Mouse (Mus musculus): Measurements from ENCODE around the gene Numbl. TPM values are rescaled to one million over a fixed set of nuclear protein-coding genes. Genes with fewer than 3 reads are reported as not detected.

The Numbl gene
- polyA plus RNA-seq, 1 experiment = 11.7 TPM

DNA sequence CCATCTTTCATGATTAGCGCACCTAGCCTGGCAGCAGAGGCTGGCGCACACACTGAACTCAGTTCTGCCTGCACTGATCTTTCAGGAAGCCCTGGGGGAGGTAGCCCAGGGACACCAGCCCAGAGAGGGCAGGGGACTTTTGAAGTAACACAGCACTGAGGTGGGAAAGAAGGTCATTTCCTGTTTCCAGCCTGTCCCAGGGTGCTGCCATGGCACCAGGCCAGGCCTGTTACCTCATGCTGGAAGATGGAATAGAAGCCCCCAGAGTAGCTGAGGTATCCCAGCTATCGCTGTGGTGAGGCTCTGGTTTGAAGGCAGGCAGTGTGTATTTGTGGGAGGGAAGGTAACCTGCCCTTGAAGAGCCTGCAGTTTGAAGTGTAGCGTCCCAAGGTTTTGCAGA is 16.7 kb downstream of the Numbl start:
- no peak overlapping the region for H3K4me3 ChIP-seq (ENCODE audit: insufficient read depth, poor library complexity, severe bottlenecking)
- H3K27me3 ChIP-seq (ENCODE audit: control insufficient read depth, insufficient read depth, insufficient read length) = no peaks in the 10 kb centered on the region
- H3K79me2 ChIP-seq (ENCODE audit: control insufficient read depth, insufficient read depth) = no peaks in the 10 kb centered on the region
- no peaks in the 10 kb centered on the region for H3K79me3 ChIP-seq (ENCODE audit: low read depth)
- H3ac ChIP-seq (ENCODE audit: control insufficient read depth, insufficient read length, low read depth) = no peak overlapping the region
- no peaks in the 10 kb centered on the region for H3K36me3 ChIP-seq (ENCODE audit: control insufficient read depth, insufficient read depth)
- TF ChIP-seq MYOG (IDR thresholded peaks at IDR 0.05; ENCODE audit: control insufficient read depth, extremely low read depth, insufficient read length) (no peak), FOSL1 (IDR thresholded peaks at IDR 0.05; ENCODE audit: insufficient read depth, low read length, poor library complexity, severe bottlenecking) (no peak)

DNA sequence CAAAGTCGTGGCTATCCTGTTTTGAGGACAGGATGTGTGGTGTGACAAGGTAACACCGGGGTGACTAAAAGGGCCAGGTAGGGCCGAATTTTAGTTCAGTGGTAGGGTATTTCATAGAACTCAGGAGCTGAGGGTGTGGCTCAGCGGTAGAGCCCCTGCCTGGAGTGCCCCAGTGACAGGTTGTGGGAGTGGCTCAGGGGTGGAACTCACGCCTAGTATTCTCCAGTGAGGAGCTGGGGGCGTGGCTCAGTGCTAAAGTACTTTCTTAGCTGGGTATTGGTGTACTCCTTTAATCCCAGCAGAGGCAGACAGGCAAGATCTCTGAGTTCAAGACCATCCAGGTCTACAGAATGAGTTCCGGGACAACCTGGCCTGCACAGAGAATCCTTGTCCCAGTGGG is 17.8 kb downstream of the Numbl start:
- Histone ChIP-seq H3K36me3 (ENCODE audit: control insufficient read depth, insufficient read depth) (no peaks in the 10 kb centered on the region), H3K4me3 (ENCODE audit: insufficient read depth, poor library complexity, severe bottlenecking) (no peak overlapping the region), H3K27me3 (ENCODE audit: control insufficient read depth, insufficient read depth, insufficient read length) (no peaks in the 10 kb centered on the region), H3K79me2 (ENCODE audit: control insufficient read depth, insufficient read depth) (no peaks in the 10 kb centered on the region), H3ac (ENCODE audit: control insufficient read depth, insufficient read length, low read depth) (no peak overlapping the region), H3K79me3 (ENCODE audit: low read depth) (no peaks in the 10 kb centered on the region)
- no peak for TF ChIP-seq FOSL1 (IDR thresholded peaks at IDR 0.05; ENCODE audit: insufficient read depth, low read length, poor library complexity, severe bottlenecking)
- no peak for TF ChIP-seq MAX (IDR thresholded peaks at IDR 0.05)
- TF ChIP-seq MYOG (IDR thresholded peaks at IDR 0.05; ENCODE audit: control insufficient read depth, extremely low read depth, insufficient read length) = no peak
- no peak for TF ChIP-seq USF1 (IDR thresholded peaks at IDR 0.05; ENCODE audit: low read depth)
- no peak for TF ChIP-seq CEBPB (IDR thresholded peaks at IDR 0.05; ENCODE audit: low read depth)
- TF ChIP-seq MYOD1 (IDR thresholded peaks at IDR 0.05; ENCODE audit: control insufficient read depth, insufficient read length, low read depth) = no peak
- TF ChIP-seq CTCF (IDR thresholded peaks at IDR 0.05; ENCODE audit: control insufficient read depth, insufficient read depth, insufficient read length) = no peak

DNA sequence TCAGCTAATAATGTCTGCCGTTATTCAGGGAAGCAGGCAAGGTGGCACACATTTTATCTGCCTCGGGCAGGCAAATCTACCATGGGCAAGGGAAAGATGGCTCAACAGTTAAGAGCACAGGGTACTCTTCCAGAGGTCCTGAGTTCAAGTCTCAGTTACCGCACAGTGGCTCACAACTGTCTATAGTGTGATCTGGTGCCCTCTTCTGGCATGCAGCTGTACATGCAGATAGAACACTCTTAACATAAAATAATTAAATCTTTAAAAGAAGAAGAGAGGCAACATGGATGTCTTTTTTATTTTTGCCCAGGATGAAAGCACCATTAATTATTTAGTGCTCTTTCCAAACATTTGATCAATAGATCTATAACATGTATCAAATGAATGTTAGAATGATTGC is 19.0 kb downstream of the Numbl start:
- TF ChIP-seq MAX (IDR thresholded peaks at IDR 0.05) = no peak
- TF ChIP-seq FOSL1 (IDR thresholded peaks at IDR 0.05; ENCODE audit: insufficient read depth, low read length, poor library complexity, severe bottlenecking) = no peak
- TF ChIP-seq USF1 (IDR thresholded peaks at IDR 0.05; ENCODE audit: low read depth) = no peak
- TF ChIP-seq MYOG (IDR thresholded peaks at IDR 0.05; ENCODE audit: control insufficient read depth, extremely low read depth, insufficient read length) = no peak
- TF ChIP-seq CTCF (IDR thresholded peaks at IDR 0.05; ENCODE audit: control insufficient read depth, insufficient read depth, insufficient read length) = no peak
- Histone ChIP-seq H3K79me2 (ENCODE audit: control insufficient read depth, insufficient read depth) (no peaks in the 10 kb centered on the region), H3K27me3 (ENCODE audit: control insufficient read depth, insufficient read depth, insufficient read length) (no peaks in the 10 kb centered on the region), H3K36me3 (ENCODE audit: control insufficient read depth, insufficient read depth) (no peaks in the 10 kb centered on the region), H3K79me3 (ENCODE audit: low read depth) (no peaks in the 10 kb centered on the region), H3ac (ENCODE audit: control insufficient read depth, insufficient read length, low read depth) (no peak overlapping the region), H3K4me3 (ENCODE audit: insufficient read depth, poor library complexity, severe bottlenecking) (no peak overlapping the region)

DNA sequence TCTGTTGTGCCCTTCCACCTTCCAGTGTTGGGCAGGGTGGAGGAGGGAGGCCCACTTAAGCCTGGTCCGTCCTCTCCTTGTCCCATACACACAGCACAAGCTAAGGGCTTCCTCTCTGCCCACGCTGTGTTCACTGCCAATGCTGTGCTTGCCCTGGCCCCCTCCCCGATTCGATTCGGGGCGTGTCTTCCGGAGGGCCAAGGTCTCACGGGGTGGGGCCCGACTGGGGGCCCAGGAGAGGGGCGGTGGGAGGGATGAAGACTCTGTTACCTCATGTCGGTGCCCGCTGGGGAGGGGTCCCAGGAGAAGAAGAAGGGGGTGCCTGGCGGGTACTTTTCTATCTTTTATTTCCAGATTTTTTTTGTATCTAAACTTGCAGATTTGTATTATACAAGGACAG is 23.5 kb downstream of the Numbl start:
- no peak for TF ChIP-seq USF1 (IDR thresholded peaks at IDR 0.05; ENCODE audit: low read depth)
- TF ChIP-seq CEBPB (IDR thresholded peaks at IDR 0.05; ENCODE audit: low read depth) = no peak
- TF ChIP-seq MYOG (IDR thresholded peaks at IDR 0.05; ENCODE audit: control insufficient read depth, extremely low read depth, insufficient read length) = no peak
- TF ChIP-seq FOSL1 (IDR thresholded peaks at IDR 0.05; ENCODE audit: insufficient read depth, low read length, poor library complexity, severe bottlenecking) = no peak
- no peak for TF ChIP-seq MAX (IDR thresholded peaks at IDR 0.05)
- no peak for TF ChIP-seq MYOD1 (IDR thresholded peaks at IDR 0.05; ENCODE audit: control insufficient read depth, insufficient read length, low read depth)
- TF ChIP-seq CTCF (IDR thresholded peaks at IDR 0.05; ENCODE audit: control insufficient read depth, insufficient read depth, insufficient read length) = no peak
- Histone ChIP-seq H3K79me3 (ENCODE audit: low read depth) (no peaks in the 10 kb centered on the region), H3K27me3 (ENCODE audit: control insufficient read depth, insufficient read depth, insufficient read length) (no peaks in the 10 kb centered on the region), H3ac (ENCODE audit: control insufficient read depth, insufficient read length, low read depth) (no peak overlapping the region), H3K79me2 (ENCODE audit: control insufficient read depth, insufficient read depth) (no peaks in the 10 kb centered on the region), H3K36me3 (ENCODE audit: control insufficient read depth, insufficient read depth) (no peaks in the 10 kb centered on the region), H3K4me3 (ENCODE audit: insufficient read depth, poor library complexity, severe bottlenecking) (no peak overlapping the region)

DNA sequence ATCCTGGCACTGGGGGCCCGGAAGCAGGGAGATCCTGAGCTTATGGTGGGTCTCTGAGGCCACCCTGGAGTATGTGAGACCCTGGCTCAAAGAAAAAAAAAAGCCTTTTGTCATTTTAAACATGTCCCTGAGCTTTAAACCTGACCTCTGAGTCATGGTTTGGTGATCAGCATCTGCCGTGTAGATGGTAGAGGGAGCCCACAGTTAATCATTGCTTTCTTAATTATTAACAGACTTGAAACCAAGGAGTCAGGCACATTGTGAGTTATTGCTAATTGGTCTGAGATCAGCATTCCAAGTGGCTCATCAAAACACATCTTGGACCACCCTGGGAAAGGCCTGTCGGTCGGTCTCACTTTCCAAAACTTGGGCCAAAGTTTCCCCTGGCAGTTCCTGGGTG is 24.0 kb downstream of the Numbl start:
- Histone ChIP-seq H3K4me3 (ENCODE audit: insufficient read depth, poor library complexity, severe bottlenecking) (no peak overlapping the region), H3K27me3 (ENCODE audit: control insufficient read depth, insufficient read depth, insufficient read length) (no peaks in the 10 kb centered on the region), H3ac (ENCODE audit: control insufficient read depth, insufficient read length, low read depth) (no peak overlapping the region), H3K79me2 (ENCODE audit: control insufficient read depth, insufficient read depth) (no peaks in the 10 kb centered on the region), H3K36me3 (ENCODE audit: control insufficient read depth, insufficient read depth) (no peaks in the 10 kb centered on the region), H3K79me3 (ENCODE audit: low read depth) (no peaks in the 10 kb centered on the region)
- no peak for TF ChIP-seq FOSL1 (IDR thresholded peaks at IDR 0.05; ENCODE audit: insufficient read depth, low read length, poor library complexity, severe bottlenecking)
- TF ChIP-seq USF1 (IDR thresholded peaks at IDR 0.05; ENCODE audit: low read depth) = no peak
- no peak for TF ChIP-seq CEBPB (IDR thresholded peaks at IDR 0.05; ENCODE audit: low read depth)
- TF ChIP-seq MAX (IDR thresholded peaks at IDR 0.05) = no peak
- TF ChIP-seq CTCF (IDR thresholded peaks at IDR 0.05; ENCODE audit: control insufficient read depth, insufficient read depth, insufficient read length) = no peak
- no peak for TF ChIP-seq MYOG (IDR thresholded peaks at IDR 0.05; ENCODE audit: control insufficient read depth, extremely low read depth, insufficient read length)
- no peak for TF ChIP-seq MYOD1 (IDR thresholded peaks at IDR 0.05; ENCODE audit: control insufficient read depth, insufficient read length, low read depth)

DNA sequence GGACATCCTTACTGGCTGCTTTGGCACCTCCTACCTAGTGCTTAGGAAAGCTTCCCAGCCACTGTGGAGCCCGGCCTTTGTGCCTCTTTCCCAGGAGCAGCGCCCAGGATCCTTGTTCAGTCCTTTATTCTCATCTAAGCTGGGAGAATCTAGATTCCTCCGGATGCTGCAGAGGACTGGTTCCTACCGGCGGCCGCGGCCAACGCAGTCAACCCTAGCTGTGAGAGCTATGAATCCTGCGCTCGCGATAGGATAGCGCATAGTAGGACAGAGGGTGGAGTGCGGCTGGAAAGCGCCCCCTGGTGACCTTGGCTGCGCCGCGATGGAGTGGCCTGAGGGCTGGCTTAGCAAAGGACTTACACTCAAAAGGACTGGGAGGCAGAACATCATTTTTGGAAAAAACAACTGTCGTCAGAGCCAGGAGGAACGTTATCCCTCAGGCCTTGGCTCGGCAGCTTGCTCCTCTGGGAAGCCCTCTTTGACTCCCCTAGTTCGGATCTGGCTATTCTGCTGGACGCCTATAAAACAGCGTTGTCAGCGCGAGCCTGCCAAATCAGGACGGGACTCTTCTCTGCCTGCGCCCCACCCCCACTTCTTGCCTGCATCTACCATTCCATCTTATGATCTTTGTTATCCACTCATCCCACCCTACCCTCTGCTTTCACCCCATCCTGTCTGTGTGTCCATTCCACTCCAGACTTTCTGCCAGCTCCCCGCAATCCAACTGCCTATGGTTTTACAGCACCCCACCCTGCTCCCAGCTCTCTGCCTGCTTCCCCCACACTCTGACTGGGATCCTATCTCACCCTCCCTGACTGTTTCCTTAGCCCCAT is 26.8 kb downstream of the Numbl start:
- TF ChIP-seq CTCF (IDR thresholded peaks at IDR 0.05; ENCODE audit: control insufficient read depth, insufficient read depth, insufficient read length) (peak; percentile 33), MYOG (IDR thresholded peaks at IDR 0.05; ENCODE audit: control insufficient read depth, extremely low read depth, insufficient read length) (no peak)
- Histone ChIP-seq H3K79me3 (ENCODE audit: low read depth) (no peaks in the 10 kb centered on the region), H3K4me3 (ENCODE audit: insufficient read depth, poor library complexity, severe bottlenecking) (no peak overlapping the region), H3K79me2 (ENCODE audit: control insufficient read depth, insufficient read depth) (no peaks in the 10 kb centered on the region), H3K27me3 (ENCODE audit: control insufficient read depth, insufficient read depth, insufficient read length) (no peaks in the 10 kb centered on the region), H3ac (ENCODE audit: control insufficient read depth, insufficient read length, low read depth) (no peak overlapping the region), H3K36me3 (ENCODE audit: control insufficient read depth, insufficient read depth) (no peaks in the 10 kb centered on the region)
